Mouse (Mus musculus) testis, postnatal 10 days (tissue): Measurements from ENCODE around the gene Oat.

Source experiments
- DNase-seq: peaks from one replicate; pipeline ENCODE4 v3.0.0; 2021; ENCODE audit warnings: low spot score

Oat gene

GRCm38 (mm10) chr7:132593762-132594161 lies 17.6 kb upstream of the Oat start:
- DNase-seq: no peak

DNA sequence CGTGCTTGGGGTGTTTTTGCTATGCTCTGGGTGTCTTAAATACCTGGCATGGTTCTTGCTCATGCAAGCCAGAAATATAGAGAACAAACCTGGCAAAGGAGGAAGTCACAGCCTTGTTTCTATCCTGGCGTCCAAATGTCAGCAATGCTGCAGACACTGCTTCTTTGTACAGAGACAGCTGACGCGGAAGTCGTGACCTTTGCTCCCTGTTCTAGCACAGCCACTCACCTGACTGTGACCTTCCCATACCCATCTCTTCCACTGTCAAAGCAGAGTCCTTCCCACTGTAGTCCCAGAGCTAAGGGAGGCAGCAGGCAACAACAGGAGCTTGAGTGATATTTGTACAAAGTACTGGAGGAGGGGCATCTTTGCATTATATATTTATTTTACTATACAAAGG lies 13.4 kb upstream of the Oat start:
- no peak for DNase-seq

DNA sequence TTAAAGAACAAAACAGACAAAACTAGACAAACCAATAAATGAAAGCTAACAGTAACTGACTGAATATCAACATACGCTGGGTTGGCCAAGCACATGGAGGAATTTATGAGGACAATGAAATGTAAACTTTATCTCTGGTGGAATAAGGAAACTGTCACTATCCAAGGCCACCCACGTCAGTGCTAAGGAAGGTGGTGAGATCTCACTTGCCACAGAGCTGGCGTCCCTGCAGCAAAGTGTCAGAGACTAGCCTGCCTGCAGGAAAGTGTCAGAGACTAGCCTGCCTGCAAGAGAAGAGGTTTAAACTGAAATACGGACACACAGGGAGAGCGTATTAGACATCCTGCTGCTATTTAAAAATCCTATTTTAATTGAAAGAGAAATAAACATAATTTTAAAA lies 11.0 kb upstream of the Oat start:
- DNase-seq: no peak

GRCm38 (mm10) chr7:132585695-132586491 lies 9.7 kb upstream of the Oat start:
- DNase-seq: no peak

DNA sequence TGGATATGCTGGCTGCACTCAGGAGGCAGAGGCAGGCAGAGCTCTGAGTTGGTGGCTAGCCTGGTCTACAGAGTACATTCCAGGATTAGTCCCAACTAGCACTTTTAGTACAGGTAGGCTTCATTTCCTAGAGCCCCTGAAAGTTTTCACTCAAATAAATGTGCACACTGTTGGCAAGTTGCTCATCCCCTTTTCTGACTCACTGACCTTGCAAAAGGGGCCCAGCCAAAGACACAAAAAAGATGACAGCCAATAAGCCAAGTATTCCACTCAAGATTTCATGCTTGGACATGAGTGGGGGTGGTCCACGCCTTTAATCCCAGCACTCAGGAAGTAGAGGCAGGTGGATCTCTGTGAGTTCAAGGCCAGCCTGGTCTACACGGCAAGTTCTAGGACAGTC lies 5.2 kb upstream of the Oat start:
- no peak for DNase-seq

GRCm38 (mm10) chr7:132580511-132580910 lies 4.3 kb upstream of the Oat start:
- no peak for DNase-seq

GRCm38 (mm10) chr7:132576891-132577290 lies 693 bp upstream of the Oat start:
- DNase-seq: no peak

- DNase-seq: peak; percentile 92
Measured at GRCm38 (mm10) chr7:132575623-132576022, 575 bp downstream of the Oat start.

DNA sequence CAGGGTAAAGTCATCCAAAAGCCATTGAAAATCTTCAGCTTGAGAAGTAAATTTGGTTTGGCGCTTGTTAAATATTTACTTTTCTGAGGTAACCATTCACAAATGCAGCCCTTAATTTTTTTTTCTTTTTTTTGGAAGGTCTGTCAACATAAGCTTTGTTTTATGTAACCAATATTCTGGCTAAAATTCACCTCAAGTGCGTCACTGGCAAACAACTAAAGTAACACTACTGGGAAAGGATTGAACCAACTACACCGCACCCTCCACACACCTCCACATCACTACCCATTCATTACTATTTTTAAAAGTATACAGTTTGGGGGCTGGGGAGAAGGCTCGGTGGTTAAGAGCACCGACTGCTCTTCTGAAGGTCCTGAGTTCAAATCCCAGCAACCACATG lies 1.6 kb downstream of the Oat start:
- no peak for DNase-seq

DNA sequence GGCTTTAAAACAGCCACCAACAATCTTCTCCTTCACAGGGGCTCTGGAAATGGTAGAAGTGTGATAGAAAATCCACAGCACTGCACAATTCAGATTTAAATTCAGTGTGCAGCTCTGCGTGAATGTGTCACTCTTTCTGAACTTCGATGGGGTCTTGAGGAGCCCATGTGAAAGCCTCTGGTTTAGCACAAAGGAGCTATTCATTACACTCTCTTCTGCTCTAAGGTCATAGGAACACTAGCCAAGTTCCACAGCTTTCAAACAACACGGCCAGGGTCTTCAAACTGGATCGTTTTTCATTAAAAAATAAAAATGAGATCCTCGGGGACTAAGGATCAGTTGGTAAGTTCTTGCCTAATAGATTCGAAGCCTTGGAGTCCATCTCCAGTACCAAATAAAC lies 3.0 kb downstream of the Oat start:
- no peak for DNase-seq

GRCm38 (mm10) chr7:132572738-132573137 lies 3.5 kb downstream of the Oat start:
- no peak for DNase-seq

GRCm38 (mm10) chr7:132571481-132571880 lies 4.7 kb downstream of the Oat start:
- DNase-seq: no peak

DNA sequence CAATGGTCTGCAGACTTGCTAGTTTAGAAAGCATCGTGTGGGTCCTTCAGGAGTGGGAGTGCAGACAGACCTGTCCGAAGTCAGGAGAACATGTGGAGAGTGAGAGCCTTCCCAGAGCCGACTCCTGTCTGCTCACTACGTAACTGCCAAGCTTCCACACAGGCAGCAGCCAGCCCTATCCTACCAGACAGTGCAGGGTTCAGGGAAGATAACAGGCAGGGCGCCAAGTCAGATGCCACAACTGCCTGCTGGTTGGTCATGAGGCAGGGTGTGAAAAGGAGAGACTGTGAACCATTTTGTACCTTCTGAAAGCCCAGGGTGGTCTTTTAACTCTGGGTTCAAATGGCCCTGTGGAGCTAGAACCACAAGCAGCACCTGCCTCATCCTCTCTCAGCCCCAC lies 6.1 kb downstream of the Oat start:
- DNase-seq: no peak

GRCm38 (mm10) chr7:132568817-132569216 lies 7.4 kb downstream of the Oat start:
- DNase-seq: no peak

- DNase-seq: no peak
Measured at GRCm38 (mm10) chr7:132565831-132566230, 10.4 kb downstream of the Oat start.

GRCm38 (mm10) chr7:132559138-132559766 lies 16.9 kb downstream of the Oat start:
- no peak for DNase-seq

DNA sequence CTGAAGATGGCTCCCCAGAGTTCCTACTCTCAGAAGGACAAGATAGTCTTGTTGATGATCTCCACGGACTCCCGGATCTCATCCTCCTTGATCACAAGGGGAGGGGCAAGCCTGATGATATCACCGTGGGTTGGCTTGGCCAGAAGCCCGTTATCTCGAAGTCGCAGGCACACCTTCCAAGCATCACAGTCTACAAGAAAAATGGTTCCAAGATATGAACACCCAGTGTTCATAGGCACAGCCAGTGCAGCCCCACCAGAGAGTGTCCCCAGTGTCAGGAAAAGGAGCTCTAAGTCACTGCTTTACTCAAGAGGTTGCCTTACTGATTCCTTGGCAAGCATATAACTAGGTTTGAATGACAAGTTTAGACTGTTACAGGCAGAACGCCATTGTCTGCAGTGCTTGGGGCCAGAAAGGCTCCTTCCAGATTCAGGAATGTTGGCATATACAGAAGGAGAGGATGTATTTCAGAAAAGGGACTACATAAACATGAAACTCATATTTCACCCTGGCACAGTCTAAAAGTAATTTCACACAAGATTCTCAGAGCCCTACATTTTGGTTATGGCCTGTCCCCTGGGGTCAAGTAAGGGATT lies 18.0 kb downstream of the Oat start:
- DNase-seq: no peak

DNA sequence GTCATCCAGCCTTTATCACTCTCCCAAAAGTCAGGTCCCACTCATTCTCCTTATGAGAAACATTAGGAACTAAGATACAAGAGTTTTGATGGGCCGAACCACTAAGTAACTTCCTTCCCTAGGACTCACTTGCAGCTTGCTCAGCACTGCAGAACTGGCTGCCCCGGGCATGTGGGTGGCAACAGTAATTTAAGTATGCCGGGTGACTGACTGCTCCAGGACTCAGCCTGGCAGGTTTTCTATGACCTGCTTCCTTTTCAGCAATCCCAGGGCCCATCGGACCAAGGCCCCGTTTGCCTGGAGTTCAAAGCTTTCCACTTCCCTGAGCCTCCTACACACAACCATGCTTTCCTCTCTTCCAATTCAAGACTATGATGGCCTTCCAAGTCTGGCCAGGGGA lies 19.6 kb downstream of the Oat start:
- no peak for DNase-seq

DNA sequence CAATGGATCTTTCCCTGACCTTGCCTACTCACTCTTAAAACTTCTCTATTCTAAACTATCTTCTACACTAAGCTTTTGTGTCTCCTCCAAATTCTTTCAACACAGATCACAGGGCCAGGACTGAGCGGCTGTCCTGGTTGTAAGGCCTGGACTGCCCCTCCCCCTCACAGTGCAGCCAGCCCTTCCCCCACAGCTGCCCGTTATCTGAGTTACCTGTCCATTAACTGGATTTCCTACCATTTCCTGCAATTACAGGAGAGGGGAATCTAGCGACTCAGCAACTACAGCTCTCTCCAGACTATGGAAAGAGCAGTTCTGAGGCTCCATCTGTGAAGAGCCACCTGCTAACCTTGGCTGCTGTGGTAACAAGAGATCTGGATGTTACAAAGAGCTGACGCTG lies 20.3 kb downstream of the Oat start:
- no peak for DNase-seq

DNA sequence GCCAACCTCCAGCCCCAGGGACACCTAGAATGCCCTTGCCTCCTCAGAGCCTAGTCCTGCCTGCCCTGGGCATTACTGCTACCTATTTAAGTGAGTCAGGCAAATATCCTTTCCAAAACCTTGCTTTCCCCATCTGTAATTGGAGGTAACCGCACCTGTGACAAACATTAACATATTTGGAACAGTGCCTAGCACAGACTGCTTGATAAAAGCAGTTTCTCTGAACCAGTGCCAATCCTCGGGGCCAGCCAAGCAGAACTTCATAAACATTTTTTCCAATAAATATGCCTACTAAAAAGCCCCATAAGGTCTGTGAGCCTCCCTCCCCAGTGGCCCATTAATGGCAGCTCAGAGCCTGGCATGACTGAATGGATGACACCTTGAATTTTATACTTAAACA lies 22.1 kb downstream of the Oat start:
- no peak for DNase-seq

DNA sequence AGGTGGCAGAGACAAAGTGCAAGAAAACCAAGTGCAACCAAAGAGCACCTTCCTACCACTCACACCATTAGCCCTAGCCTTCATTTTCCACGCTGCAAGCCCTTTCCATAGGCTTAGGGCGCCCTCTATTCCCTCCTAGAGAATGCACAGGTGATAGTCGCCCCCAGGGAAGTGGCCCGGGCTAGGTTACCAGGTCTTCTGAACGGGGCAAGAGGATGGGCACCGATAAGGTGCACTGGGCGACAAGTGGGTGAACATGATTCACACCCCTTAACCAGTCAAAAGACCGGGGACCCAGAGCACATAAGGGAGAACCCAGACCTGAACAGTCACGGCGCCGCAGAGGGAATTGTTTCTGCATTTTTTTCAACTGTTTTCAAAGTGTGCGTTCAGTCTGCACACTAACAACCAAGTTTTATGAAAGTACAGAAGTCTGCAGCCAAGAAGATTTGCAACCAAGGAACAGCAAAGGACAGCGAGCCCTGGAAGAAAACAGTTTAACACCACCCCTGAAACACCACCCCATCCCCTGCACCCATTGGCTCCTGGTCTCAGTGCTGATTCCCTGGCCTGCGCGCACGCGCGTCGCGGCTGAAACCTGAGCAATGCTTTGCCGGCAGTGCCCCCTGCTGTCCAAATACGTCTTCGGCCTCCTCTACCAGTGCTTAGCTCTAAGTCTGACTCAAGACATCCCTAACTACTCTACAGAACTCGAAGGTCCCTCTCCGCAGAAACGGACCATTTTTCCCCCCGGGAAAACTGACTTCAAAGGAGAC lies 24.7 kb downstream of the Oat start:
- peak; percentile 97 for DNase-seq

- DNase-seq: no peak
Measured at GRCm38 (mm10) chr7:132547126-132547525, 29.1 kb downstream of the Oat start.

DNA sequence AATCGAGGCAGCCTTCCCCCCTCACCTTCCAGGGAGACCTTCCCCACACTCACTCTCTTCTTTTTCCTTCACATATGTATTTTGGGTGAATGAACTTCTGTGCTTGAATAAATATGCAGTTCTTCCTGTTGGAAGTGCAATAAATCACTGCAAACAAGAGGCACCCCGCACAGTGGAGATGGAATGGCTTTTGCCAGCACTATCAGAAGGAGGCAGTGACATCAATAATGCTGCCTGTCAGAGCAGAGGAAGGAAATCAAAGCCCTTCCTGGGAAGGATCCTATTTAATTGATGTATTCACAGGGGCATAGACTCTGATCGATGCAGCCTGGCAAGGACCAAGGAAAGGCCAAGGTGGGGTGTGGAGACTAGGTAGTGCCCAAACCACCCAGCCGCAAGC lies 33.8 kb downstream of the Oat start:
- DNase-seq: no peak
